Mouse (Mus musculus): ENCODE data around the gene C1qtnf1. TPM values are rescaled to one million over a fixed set of nuclear protein-coding genes. Genes with fewer than 3 reads are reported as not detected.

C1qtnf1 gene
- polyA plus RNA-seq, 1 experiment from 2014 or later = 2.8 TPM

DNA sequence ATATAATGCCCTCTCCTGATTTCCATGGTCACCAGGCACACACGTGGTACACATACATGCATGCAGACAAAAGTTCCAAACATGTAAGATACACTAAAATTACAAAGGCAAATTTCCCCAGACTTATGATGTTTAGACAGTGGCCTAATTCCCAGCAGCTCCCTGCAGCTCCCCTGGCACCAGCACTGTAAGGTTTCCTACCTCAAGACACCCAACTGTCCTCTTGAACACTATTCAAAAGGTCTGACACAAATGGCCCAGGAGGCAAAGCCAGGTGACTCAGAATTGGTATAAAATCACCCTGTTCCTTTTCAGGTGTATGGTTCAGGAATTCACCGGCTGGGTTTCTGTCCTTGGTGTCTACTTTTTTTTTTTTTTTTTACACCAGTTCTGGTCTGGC, 24.8 kb upstream of the C1qtnf1 start:
- WGBS = 94% methylated on average over 2 of the region's 2 CpGs
- Histone ChIP-seq H3K9me3 (no peaks in the 10 kb centered on the region), H3K4me3 (replicated peaks) (no peak overlapping the region), H3K27ac (no peak overlapping the region), H3K4me2 (replicated peaks) (no peak overlapping the region), H3K27me3 (no peaks in the 10 kb centered on the region), H3K36me3 (peaks cover 28% of the 10 kb centered on the region), H3K4me1 (replicated peaks) (no peaks in the 10 kb centered on the region), H3K9ac (replicated peaks) (no peak overlapping the region)
- ATAC-seq = no peak

DNA sequence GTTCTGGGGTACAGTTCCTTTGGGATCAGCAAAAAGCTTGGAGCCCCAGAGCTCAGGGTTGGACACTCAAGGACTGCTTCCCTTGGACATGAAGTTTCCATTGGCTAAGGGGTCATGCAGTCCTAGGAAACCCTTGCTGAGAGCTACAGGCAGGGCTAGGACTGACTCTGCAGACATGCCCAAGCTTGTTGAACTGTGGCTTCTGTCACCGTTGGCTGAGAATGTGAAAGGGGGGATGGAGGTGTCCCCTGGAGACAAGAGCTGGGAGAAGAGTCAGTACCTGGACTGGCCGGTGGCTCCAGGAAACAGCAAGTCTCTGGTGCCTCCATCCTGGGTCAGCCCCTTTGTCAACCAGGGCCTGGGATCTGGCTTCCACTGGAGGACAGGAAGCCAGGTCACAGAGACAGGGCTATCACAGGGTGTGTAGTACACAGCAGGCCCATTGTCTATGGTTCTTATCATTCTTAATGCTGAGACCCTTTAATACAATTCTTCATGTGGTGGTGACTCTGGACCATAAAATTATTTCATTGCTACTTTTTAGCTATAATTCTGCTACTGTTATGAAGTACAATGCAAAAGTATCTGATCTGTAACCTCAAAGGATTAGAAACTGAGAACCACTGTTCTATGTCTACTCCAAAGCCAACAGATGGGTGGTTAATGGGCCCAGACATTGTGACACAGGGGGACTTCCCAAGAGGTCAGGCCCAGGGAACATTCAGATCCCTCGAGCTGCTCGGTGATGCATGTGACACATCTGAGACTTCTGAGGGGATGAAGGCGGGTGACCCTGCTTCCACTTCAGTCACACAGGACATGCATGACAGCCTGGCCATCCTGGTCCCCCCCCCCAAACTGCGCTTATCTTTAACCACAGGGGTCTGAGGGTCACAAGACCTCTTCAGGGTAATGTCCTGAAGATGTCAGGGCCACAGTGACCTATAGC, 23.8 kb upstream of the C1qtnf1 start:
- Histone ChIP-seq H3K9me3 (no peaks in the 10 kb centered on the region), H3K9ac (replicated peaks) (no peak overlapping the region), H3K4me3 (replicated peaks) (no peak overlapping the region), H3K36me3 (peaks cover 39% of the 10 kb centered on the region), H3K4me1 (replicated peaks) (no peaks in the 10 kb centered on the region), H3K27me3 (no peaks in the 10 kb centered on the region), H3K27ac (no peak overlapping the region), H3K4me2 (replicated peaks) (no peak overlapping the region)
- 72% methylated on average over 6 of the region's 6 CpGs for WGBS
- ATAC-seq = no peak

- Histone ChIP-seq H3K36me3 (peaks cover 50% of the 10 kb centered on the region), H3K4me2 (replicated peaks) (no peak overlapping the region), H3K9ac (replicated peaks) (no peak overlapping the region), H3K27me3 (no peaks in the 10 kb centered on the region), H3K9me3 (no peaks in the 10 kb centered on the region), H3K27ac (no peak overlapping the region), H3K4me1 (replicated peaks) (no peaks in the 10 kb centered on the region), H3K4me3 (replicated peaks) (no peak overlapping the region)
- no peak for ATAC-seq
- WGBS = 96% methylated on average over 8 of the region's 8 CpGs
Observed at GRCm38 (mm10) chr11:118405311-118405710, 22.7 kb upstream of the C1qtnf1 start.

GRCm38 (mm10) chr11:118406521-118406920, 21.5 kb upstream of the C1qtnf1 start:
- Histone ChIP-seq H3K4me1 (replicated peaks) (no peaks in the 10 kb centered on the region), H3K9ac (replicated peaks) (no peak overlapping the region), H3K27me3 (no peaks in the 10 kb centered on the region), H3K27ac (no peak overlapping the region), H3K36me3 (peaks cover 61% of the 10 kb centered on the region), H3K4me3 (replicated peaks) (no peak overlapping the region), H3K4me2 (replicated peaks) (no peak overlapping the region), H3K9me3 (no peaks in the 10 kb centered on the region)
- WGBS = 97% methylated on average over 5 of the region's 5 CpGs
- ATAC-seq = no peak

DNA sequence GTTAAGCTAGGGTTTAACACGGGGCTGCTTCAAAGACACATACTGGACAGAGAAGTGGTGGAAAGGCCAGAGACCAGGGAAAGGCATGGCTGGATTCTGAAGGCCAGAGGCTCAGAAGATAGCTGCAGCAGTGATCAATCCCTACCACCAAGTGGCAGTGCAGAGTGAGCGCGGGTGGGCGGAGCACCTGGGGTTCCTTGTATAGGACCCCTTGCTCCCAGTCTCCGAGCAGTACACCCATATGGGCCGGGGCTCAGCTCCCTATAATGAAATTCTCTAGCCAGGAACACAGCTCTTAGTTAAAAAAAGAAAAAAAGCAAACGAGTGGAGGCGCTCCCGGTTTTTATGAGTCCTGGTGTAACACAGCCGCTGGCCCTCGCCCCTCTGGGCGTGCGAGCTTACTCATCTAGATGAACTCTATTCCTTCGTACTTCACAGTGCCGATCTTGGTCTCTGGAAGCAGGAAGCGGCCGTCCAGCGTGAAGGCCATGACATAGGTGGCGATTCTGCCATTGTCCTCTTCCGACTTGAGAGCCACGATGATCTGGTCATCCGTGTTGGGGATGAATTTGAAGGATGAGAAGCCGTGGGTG, 20.6 kb upstream of the C1qtnf1 start:
- Histone ChIP-seq H3K9me3 (no peaks in the 10 kb centered on the region), H3K27me3 (no peaks in the 10 kb centered on the region), H3K27ac (no peak overlapping the region; the same call in 1 of the 2 replicates), H3K4me2 (replicated peaks) (no peak overlapping the region), H3K4me3 (replicated peaks) (no peak overlapping the region), H3K9ac (replicated peaks) (no peak overlapping the region), H3K36me3 (peaks cover 67% of the 10 kb centered on the region), H3K4me1 (replicated peaks) (no peaks in the 10 kb centered on the region)
- 88% methylated on average over 23 of the region's 23 CpGs for WGBS
- ATAC-seq = no peak

DNA sequence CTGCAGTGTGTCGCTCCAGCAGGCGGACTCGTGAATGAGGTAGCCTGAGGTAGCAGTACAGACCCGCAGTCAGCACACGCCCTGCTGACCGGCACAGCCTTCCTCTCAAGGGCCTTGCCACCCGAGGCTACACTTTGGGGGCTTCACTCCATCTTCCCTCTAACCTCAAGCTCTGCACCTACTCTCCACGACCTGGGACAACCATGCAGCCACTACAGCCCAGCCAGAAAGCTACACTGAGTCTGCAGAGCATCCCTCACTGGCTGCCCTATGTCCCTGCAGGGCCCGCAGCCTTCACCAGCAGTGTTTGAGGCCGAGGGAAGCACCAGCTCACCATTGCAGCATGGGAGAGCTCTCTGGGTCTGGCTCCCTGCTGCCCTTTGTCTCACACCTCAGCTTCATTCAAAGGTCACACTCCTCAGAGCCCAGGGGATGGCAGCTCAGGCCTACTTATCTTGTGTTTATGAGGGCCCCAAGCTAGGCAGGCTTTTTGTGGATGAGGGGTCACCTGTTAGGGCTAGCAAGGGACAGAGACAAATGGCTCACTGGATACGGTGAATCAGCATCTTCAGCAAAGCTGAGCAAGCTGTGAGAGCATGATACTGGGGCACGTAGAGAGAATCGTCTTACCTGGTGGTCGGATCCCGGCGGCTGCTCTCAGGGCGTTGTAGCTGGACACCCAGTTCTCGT, 19.8 kb upstream of the C1qtnf1 start:
- Histone ChIP-seq H3K4me1 (replicated peaks) (no peaks in the 10 kb centered on the region), H3K9me3 (no peaks in the 10 kb centered on the region), H3K4me2 (replicated peaks) (no peak overlapping the region), H3K36me3 (peaks cover 67% of the 10 kb centered on the region), H3K9ac (replicated peaks) (no peak overlapping the region), H3K27me3 (no peaks in the 10 kb centered on the region), H3K4me3 (replicated peaks) (no peak overlapping the region), H3K27ac (no peak overlapping the region; the same call in 1 of the 2 replicates)
- ATAC-seq = no peak
- WGBS = 88% methylated on average over 18 of the region's 18 CpGs

- Histone ChIP-seq H3K4me3 (replicated peaks) (no peak overlapping the region), H3K9me3 (no peaks in the 10 kb centered on the region), H3K27ac (no peak overlapping the region), H3K27me3 (no peaks in the 10 kb centered on the region), H3K9ac (replicated peaks) (no peak overlapping the region), H3K4me2 (replicated peaks) (no peak overlapping the region), H3K4me1 (replicated peaks) (no peaks in the 10 kb centered on the region), H3K36me3 (peaks cover 68% of the 10 kb centered on the region)
- no peak for ATAC-seq
- WGBS = 92% methylated on average over 12 of the region's 12 CpGs
Observed at GRCm38 (mm10) chr11:118409106-118410072, 18.6 kb upstream of the C1qtnf1 start.

DNA sequence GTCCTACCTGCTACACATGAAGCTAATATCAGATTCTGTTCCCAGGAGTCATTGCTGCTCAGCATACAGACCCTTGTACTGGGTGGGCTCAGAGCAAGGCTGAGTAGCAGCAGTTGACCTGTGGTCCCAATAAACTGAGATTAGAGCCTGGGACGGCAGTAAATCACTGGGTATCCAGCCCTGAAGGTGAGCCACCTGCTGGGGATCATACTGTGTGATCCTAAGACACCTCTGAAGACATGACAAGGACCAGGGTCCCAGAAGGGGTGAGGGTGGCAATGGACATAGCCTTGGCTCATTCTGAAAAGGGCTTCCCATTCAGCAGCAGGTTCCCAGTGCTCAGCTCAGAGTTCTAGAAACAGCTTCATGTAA, 17.9 kb upstream of the C1qtnf1 start:
- Histone ChIP-seq H3K27ac (no peak overlapping the region), H3K9ac (replicated peaks) (no peak overlapping the region), H3K4me2 (replicated peaks) (no peak overlapping the region), H3K36me3 (peaks cover 75% of the 10 kb centered on the region), H3K4me1 (replicated peaks) (no peaks in the 10 kb centered on the region), H3K9me3 (no peaks in the 10 kb centered on the region), H3K27me3 (no peaks in the 10 kb centered on the region), H3K4me3 (replicated peaks) (no peak overlapping the region)
- 81% methylated on average over 1 of the region's 1 CpGs for WGBS
- ATAC-seq = no peak

DNA sequence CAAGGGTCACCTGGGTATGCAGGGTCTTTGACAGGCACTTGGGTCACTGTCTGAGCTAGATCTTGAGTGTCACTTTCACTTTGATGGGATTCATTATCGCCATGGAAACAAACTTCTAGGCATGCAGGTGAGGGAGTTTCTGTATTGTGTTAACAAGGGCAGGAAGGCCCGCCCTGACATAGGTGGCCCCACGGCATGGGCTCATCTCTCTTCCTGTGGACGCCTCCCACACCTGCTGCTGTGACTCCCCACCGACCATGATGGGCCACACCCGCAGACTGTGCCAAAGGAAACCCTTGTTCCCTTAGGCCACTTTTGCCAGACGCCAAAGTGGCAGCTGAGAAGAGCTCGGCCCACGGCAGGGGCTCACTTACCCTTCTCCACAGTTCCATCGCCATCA, 17.5 kb upstream of the C1qtnf1 start:
- ATAC-seq = no peak
- WGBS = 90% methylated on average over 10 of the region's 10 CpGs
- Histone ChIP-seq H3K27ac (no peak overlapping the region), H3K4me1 (replicated peaks) (peaks cover under 1% of the 10 kb centered on the region), H3K9ac (replicated peaks) (no peak overlapping the region), H3K27me3 (no peaks in the 10 kb centered on the region), H3K9me3 (no peaks in the 10 kb centered on the region), H3K4me3 (replicated peaks) (no peak overlapping the region), H3K36me3 (peaks cover 77% of the 10 kb centered on the region), H3K4me2 (replicated peaks) (no peak overlapping the region)

DNA sequence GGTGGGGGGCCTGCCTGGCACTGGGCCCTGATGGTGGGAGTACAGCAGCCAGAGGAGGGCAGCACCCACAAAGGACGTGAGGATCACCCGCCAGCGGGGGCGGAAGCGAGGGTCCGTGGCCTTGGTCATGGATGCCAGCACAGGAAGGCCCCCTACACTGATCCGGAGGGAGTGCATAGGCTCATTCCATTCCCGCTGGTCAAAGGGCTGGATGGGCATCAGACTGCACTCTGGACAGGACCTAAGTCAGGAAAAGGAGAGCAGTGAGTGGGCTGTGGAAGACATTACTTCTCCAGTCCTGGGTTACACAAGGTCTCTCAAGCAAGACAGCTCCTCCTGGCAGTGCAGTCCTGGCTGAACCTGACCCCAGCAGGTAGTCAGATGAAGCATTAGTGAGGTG, 16.7 kb upstream of the C1qtnf1 start:
- H3K4me3 ChIP-seq (replicated peaks) = no peak overlapping the region
- H3K27me3 ChIP-seq = no peaks in the 10 kb centered on the region
- no peak for ATAC-seq
- no peak overlapping the region for H3K4me2 ChIP-seq (replicated peaks)
- 89% methylated on average over 8 of the region's 8 CpGs for WGBS
- H3K27ac ChIP-seq = no peak overlapping the region
- peaks cover 8% of the 10 kb centered on the region for H3K4me1 ChIP-seq (replicated peaks)
- H3K9ac ChIP-seq (replicated peaks) = no peak overlapping the region
- peaks cover 77% of the 10 kb centered on the region for H3K36me3 ChIP-seq
- H3K9me3 ChIP-seq = no peaks in the 10 kb centered on the region

- Histone ChIP-seq H3K4me2 (replicated peaks) (no peak overlapping the region), H3K36me3 (peaks cover 64% of the 10 kb centered on the region), H3K9ac (replicated peaks) (no peak overlapping the region), H3K27me3 (no peaks in the 10 kb centered on the region), H3K4me1 (replicated peaks) (peaks cover 21% of the 10 kb centered on the region), H3K4me3 (replicated peaks) (no peak overlapping the region), H3K9me3 (no peaks in the 10 kb centered on the region), H3K27ac (no peak overlapping the region)
- 94% methylated on average over 2 of the region's 2 CpGs for WGBS
- no peak for ATAC-seq
Observed at GRCm38 (mm10) chr11:118412601-118413000, 15.4 kb upstream of the C1qtnf1 start.
